Mouse (Mus musculus) frontal cortex, postnatal 10 days (tissue): ENCODE results near the gene Cptp.

ENCODE experiments used
- DNase-seq, 2 experiments: peaks; one replicate each; pipeline ENCODE4 v3.0.0; 2022; ENCODE audit warnings: low spot score in 2 of 2, mixed read lengths in 1 of 2

Gene Cptp

GRCm38 (mm10) chr4:155869317-155870033 is at the start of gene Cptp, which contains the start of gene Ints11:
Gene Cptp (minus strand): TSS chr4:155869440.
Gene Ints11 (plus strand): TSS chr4:155869546.
- DNase-seq, result peak; percentile 94 to 96

DNA sequence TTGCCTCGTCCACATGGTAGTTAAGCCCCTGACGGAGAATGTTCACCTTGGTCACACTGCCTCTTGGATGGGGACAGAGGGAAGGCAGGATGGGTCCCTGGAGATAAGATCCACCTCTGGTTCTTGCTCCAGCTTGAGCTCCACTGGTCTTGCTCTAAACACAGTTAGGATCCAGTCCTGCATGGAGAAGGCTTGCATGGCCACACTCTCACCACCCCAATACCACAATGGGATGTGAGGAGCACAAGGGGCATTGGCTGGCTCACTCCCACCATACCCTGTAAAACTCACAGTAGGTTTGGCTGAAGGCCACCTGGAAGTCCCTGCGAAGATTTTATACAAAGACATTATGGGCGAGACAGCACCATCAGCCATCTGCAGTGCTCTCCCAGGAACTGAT is 39.5 kb upstream of the Cptp start:
- DNase-seq, result peak in 1 of 2 experiments; percentile 5

DNA sequence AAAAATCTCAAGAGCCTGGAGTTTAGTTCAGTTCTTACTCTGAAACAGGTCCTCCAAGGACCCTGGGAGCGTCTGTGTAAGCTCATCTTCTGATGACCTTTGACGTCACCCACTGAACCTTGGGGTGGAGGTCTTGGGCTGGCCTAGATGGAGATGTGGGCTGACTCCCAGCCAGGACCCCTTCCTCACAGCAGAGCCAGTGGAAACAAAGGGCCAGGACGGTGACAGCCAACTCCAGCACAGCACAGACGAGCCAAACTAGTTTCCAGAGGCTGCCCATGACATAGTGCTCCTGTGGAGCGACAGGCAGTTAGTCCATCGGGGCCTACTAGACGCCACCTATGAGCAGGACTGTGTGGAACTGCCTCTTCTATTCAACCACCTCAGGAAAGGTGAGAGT is 39.0 kb upstream of the Cptp start:
- DNase-seq, result peak; percentile 6 to 9

DNA sequence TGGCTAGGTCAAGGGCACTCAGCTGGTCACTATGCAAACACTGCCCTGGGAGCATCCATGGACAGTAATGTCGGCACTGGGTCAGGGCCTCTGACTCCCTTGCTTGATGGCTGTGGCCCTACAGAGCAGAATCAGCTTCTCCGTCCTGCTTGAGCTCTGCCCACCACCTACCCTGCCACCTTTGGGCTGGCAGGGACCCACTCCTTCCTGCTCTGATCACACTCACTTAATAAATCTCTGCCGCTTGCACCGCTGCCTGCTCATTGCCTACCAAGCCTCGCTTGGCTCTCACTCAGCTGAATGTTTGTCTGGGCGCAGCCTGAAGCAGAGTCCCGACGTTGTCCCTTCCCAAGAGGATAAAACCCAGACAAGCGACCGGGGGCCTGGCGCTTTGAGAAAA is 37.8 kb upstream of the Cptp start:
- peak; percentile 5 to 8 for DNase-seq

- DNase-seq, result peak; percentile 4 to 5
These were observed 36.9 kb upstream of the Cptp start for GRCm38 (mm10) chr4:155906125-155906524.

DNA sequence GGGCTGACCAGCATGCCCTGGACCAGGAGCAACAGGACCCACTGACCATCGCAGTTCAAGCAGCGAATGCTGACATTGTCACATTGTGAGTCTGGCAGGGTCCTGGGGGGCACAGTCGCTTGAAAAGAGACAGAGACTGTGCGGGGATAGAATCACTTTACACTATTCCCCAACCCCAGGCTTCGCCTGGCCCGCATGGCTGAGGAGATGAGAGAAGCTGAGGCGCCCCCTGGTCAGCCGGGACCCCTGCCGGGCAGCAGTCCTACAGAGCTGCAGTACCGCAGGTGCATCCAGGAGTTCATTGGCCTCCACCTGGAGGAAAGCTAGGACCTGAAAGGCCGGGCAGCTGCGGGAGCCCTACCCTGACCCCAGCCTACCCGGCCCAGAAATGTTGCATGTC is 36.4 kb upstream of the Cptp start:
- peak; percentile 6 to 7 for DNase-seq

- peak; percentile 21 to 23 for DNase-seq
These were observed 35.3 kb upstream of the Cptp start for GRCm38 (mm10) chr4:155904318-155905102.

- DNase-seq, result peak; percentile 5 to 6
These were observed 34.0 kb upstream of the Cptp start for GRCm38 (mm10) chr4:155903246-155903645.

DNA sequence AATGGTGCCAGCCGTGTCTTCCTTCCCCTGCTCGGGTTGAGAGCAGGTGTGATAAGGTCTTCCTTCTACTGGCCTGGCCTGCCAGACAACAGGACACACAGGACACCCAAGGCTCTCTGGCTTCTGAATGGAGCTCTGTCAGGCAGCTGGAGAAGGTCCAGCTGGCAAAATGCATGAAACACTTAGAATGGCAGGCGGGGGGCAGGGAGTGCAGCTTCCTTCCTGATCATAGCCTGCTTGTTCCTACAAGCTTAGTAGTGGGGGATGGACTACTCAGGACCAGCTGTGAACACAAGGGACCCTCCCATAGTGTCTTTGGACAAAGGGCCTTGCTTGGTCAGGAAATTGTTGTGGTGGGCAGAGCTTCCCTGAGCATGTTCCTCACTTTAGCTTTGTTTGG is 32.0 kb upstream of the Cptp start:
- DNase-seq, result peak; percentile 44 to 62

DNA sequence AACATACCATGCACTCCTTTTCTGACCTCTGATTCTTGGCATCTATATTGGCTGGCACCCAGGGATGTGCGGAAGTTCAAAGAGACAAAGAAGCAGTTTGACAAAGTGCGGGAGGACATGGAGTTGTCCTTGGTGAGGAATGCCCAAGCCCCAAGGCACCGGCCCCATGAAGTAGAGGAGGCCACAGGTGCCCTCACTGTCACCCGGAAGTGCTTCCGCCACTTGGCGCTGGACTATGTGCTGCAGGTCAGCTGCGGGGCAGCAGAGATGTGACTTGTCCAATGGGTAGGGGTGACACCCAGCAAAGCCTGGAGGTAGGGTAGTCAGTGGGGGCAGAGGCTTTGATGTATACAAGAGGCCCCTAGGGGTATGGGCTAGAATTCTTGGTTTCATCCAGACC is 30.1 kb upstream of the Cptp start:
- DNase-seq, result peak in 1 of 2 experiments; percentile 4

- DNase-seq, result no peak
These were observed 29.1 kb upstream of the Cptp start for GRCm38 (mm10) chr4:155898318-155898717.

DNA sequence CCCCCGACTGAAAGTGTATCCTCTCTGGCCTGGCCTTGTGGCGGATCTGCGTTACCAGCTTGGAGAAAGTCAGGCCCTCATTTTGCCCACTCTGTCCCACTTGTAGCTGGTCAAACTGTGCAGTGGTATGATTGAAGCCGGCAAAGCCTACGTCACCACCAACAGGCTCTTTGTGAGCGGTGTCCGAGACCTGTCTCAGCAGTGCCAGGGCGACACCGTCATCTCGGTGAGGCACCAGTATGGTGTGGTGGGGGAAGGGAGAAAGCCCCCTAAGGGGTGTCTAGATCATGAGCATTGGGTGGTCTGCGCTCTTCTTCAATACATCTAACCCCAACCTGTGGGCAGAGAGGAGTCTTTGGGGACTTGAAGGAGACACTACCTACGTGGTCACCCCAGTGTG is 27.2 kb upstream of the Cptp start:
- DNase-seq, result peak in 1 of 2 experiments; percentile 6

DNA sequence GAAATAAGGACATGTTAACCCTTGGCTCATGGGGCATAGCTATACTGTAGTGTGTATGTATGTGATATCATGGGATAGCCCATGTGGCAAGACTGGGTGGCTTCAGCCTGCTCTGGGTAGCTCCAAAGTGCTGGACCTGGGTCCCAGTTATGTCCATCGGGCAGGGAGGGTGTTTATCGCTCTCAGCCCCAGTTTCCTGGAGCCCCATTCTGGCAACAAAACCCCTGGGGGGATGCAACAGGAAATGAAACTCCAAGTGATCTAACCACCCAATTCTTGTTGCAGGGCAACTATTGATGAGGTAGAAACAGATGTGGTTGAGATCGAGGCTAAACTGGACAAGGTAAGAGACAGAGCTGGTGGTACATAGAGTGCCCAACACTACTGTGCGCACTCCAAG is 26.6 kb upstream of the Cptp start:
- DNase-seq, result peak in 1 of 2 experiments; percentile 5

DNA sequence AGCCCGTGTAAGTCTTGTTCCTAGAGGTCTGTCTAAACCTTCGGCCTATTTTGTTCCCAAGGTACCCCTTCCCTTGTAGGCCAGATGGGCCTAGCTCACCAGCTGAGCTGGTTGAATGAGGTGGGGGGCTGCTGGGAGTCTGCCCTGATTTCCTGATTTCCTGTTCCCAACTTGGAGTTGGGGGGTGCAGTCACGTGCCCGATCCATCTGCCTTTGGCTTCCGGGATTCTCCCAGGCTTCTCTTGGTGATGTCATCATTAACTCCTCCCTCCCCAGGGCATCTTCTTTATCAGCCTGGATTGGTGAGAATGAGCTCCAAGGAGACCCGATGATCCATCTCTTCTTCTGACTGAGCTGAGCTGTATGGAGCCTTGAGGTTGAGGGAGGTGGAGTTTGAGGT is 26.0 kb upstream of the Cptp start:
- peak; percentile 76 to 79 for DNase-seq

GRCm38 (mm10) chr4:155894311-155894881 is 25.2 kb upstream of the Cptp start:
- peak; percentile 70 to 71 for DNase-seq

DNA sequence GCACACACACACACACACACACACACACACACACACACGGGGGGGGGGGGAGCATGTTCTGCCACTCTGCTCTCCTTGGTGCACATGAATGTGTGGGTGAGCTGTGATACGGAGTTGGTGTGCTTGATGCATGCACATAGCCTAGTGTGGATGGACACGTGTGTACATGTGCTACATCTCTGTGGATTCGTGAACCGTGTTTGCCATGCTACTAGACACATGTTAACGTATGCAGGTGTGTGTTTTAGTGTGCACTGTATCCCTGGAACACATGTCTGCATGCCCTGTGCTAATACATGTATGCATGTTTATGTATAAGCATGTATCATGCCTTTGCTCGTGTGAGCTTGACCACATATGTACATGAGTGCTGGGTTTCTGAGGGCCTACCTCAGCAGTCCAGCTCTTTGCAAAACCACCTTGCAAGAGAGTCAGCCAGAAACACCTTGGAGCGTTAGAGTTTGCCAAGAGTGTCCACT is 24.0 kb upstream of the Cptp start:
- DNase-seq, result peak; percentile 6 to 27

DNA sequence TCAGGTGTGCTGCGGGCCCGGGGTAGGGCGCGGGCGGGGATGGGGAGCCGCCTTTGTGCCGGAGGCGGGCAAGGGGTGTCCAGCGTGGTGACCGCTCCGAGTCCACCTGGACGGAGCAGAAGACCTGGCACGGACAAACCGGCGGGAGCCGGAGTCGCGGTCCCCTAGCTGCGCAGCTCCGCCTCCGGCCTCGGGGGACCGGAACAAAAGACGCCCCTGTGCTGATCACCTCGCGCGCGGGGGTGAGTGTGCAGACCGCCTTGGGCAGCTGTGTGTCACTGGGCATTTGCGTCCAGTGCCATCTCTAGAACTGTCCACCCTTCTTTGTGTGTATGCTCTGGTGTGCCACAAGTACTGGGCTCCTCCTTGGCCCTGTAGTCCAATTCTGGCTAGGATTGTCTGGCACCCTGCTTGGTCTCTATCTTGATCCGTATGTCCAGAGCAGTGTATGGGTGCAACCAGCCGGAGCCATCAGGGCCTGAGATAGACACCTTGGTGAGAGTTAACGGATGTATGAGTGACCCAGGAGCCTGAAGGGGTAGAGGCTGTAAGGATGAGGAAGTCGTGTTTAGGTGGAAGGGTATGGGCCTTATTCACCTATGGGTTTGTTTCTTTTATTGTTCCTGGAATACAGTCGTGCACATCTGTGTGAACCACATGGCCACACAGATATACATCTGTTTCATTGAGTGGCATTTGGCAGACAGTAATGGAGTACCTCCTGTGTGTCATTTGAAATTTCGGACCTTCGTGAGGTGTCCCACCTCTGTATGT is 23.4 kb upstream of the Cptp start:
- peak; percentile 49 to 58 for DNase-seq

DNA sequence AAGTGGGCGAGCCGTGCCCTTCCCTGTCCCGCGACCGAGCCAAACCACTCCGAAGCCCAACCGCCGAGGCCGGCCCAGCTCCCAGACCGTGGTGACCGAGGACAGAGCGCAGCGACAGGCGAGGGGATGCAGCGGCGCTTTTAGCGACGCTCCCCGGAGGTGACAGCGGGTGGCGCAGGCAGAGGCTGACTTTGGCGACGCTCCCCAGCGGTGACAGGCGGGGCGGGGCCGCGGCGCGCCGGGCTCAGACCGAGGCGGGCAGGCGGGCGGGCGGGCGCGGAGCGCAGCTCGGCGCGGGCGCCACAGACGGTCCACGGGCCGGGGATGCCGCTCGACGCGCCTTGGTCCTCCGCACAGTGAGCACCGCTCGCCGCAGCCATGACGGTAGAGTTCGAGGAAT is 22.8 kb upstream of the Cptp start:
- peak in 1 of 2 experiments; percentile 78 for DNase-seq

- peak; percentile 94 to 96 for DNase-seq
These were observed 22.3 kb upstream of the Cptp start, which contains the start of the genes Pusl1 and Acap3 for GRCm38 (mm10) chr4:155891551-155892001. Gene Pusl1 (minus strand): TSS chr4:155891781. Gene Acap3 (plus strand): TSS chr4:155891822.

GRCm38 (mm10) chr4:155891011-155891471 is 21.8 kb upstream of the Cptp start:
- peak in 1 of 2 experiments; percentile 24 for DNase-seq

DNA sequence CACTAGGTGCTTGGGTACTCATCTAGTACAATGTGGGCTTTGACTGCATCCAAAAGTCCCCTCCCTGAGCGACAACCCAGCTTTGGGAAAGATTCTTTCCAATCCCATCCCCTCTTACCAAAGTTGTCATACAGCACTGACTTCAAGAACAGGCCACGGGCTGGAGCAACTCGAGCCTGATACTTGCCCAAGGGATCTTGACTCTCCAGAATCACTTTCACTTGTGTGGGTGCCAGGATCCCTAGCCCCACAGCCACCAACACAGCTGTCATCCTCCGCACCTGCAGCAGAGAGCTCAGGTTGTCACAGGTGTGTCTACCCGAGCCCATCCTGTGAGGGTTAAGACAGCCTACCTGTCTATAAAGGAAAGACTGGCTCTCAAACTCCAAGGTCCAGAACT is 20.1 kb upstream of the Cptp start:
- peak; percentile 5 to 10 for DNase-seq
